Mouse (Mus musculus) megakaryocyte-erythroid progenitor cell, adult 5-6 weeks (primary cell): ENCODE results near the gene Gm42742. TPM values are rescaled to one million over a fixed set of nuclear protein-coding genes. Genes with fewer than 3 reads are reported as not detected.

ENCODE experiments used
- ATAC-seq: replicated peaks from 2 replicates; pipeline ENCODE4 v1.8.0; 2016; ENCODE audit warnings: mild to moderate bottlenecking, inconsistent platforms; ENCODE audit not compliant: severe bottlenecking, poor library complexity, low FRiP score, low TSS enrichment
- total RNA-seq, 2 experiments: library from RNA; stranded (forward) in 1 of 2; stranded (reverse) in 1 of 2; fragments of 200-1000, 215-1000 nt in 1 of 2; fragments of >200 nt in 1 of 2; fragmentation: Nextera tagmentation in 1 of 2; gene quantifications; 2 replicates each; pipeline ENCODE4 v1.2.3; 2014 to 2017

Gene Gm42742
- total RNA-seq, 2 experiments from 2014 or later, result 3.3 TPM; not detected in 1

DNA sequence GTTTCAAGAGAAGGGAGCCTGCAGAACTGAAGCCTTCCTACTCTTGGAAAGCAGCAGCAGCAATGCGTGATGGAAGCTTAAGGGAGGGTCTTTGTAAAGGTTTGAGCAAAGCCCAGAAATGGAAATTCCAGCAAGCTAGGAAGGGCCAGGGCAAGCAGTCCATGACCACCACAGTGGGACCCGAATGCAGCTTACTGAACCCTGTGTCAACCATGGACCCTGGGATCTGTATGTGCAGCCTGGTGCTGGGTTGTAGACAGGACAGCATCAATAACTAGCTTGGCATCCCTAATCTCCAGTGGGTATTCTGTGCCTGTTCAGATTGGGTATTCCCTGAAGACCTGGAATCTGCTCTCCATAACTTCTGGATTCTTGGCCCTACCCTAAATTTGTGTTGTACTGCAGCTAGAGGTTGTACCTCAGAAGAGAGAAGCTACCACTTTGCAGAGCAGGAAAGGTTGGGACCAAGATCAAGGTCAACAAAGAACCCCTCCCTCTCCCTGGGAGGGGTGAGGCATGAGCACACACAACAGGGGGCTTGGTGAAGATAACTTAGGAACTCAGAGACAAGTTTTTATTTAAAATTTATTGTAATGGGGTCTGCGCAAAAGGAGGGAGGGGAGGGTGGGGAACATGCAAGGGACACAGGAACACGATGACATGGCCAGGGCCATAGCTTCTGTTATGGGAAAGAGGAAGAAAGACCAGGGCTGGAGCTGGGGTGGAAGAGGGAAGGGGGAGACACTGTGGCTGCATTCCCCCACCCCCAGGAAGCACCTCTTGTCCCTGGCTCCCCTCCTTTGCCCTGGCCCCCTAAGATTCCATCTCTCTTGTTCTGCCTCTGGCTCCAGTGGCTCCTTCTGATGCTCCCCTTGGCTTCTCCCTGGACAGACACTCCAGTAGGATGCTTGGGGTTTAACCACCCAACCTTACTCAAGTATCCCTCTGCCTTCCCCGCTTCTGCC, 948 bp upstream of the Gm42742 start:
- no peak for ATAC-seq

DNA sequence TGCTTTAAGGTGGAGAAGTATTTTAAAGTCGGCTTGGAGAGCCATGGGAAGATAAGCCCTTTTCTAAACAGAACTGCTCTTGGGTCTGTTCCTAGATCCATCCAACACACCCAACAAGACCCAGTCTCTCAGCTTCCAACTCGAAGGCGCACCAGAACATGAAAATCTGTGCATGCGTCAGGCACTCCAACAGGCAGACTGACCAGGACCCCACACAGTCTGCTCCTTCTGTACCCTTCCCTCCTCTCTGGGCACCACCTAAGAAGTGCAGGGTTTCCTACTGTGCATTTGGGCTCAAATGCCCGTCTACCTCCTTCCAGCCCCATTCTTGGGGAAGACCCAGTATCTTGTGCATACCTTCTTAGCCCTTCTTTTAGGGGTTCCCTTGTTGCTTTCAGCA, 406 bp downstream of the Gm42742 start:
- ATAC-seq, result no peak

DNA sequence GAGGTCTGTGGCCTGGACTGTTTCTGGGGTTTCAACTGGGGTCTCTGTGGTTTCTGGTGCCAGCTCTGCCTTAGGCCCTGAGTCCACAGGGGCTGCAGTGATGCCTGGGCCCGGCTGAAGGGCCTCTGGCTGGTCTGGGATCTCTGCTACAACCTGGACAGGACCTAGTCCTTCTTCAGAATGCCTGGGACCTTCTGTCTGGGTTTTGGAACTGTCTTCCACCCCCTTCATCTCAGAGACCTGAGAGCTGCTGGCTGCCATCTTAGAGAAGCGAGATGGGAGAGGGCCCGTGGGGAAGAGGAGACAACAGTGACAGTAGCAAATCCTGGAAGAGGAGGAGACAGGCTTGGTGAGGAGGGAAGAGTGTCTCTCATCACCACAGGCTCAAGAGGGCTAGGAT, 866 bp downstream of the Gm42742 start:
- ATAC-seq, result no peak

DNA sequence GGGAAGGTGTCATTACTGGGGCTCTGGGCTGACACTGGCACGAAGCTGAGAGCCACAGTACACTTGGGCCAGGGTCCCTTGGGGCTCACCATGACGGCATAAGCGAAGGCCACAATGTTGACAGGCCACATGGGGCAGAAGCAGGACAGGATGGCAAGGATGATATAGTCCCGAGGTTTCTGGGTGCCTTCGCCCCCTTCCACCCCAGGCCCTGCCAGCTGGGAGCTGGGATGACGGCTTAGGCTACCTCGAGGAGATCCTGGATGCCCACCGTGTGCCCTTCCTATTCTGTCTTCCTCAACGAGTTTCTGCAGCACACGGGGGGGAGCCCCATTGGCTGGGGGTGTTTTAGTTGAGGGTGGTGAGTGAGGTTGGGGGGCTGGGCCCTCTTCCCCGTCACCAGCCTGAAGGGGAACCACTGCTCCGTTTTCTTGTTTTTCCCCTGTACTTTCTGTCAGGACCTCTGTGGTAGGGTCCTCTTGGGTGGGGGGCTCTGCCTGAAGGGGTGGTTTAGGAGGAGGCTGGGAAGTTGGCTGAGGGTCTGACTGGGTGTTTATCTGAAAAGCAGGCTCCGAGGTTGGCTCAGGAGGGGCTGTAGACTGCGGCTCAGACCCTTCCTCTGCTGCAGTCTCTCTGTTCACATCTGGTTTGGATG, 1.5 kb downstream of the Gm42742 start:
- ATAC-seq, result no peak

DNA sequence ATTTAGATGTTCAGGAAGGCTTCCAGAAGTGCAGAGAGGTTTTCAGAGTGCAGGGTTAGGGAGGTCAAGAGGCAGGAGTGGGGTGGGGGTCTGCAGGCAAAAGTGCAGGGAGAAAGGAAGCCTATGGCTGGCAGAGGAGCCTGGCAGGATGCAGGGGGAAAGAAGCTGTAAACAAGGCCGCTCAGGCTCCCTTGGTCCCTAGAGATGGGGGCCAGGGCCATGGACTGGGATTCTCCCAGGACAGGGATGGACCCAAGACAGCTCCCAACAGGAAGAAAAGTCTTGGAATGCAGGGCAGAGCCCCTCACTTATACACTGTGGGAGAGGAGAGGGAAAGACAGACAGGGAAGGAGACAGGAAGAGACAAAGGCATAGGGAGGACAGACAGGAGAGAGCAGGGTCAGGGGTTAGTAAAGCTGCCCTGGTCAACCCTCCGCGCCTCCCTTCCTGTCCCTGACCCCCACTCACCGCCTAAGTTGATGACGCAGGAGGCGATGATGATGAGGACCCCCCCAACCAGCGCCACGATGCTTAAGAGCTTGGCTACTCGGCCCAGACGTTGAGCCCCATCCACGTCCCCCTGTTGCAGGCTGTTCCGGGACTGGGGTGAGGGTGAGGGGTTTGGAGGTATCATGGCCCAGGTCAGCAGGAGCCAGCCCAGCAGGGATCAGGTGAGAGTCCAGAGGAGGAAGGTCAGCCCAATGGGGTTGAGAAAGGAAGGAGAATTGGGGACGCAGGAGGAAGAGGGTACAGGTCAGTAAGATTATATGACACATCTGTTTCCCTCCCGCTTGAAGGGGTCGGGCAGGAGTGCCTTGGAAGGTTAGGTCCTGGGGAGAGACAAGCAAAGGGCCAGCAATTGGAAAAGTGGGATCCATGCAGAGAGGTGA, 2.2 kb downstream of the Gm42742 start:
- no peak for ATAC-seq

DNA sequence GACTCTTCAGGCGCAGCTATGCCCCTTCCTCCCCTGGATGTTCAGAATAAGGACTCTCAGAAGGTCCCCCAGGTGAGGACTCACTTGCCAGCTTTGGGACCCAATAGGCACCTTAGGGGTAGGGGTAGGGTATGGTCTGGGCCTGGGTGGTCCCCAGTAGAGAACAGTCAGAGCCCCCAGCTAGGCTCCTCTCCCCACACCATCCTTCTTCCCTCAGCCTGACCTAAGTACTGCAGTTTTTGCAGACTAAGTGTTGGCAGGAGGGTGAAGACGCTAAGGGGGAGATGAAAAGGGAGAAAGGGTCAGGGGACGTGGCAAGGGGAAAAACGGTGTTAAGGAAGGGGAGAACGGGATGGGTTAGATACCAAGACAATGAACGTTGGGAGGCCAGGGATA, 2.9 kb downstream of the Gm42742 start:
- ATAC-seq, result no peak

DNA sequence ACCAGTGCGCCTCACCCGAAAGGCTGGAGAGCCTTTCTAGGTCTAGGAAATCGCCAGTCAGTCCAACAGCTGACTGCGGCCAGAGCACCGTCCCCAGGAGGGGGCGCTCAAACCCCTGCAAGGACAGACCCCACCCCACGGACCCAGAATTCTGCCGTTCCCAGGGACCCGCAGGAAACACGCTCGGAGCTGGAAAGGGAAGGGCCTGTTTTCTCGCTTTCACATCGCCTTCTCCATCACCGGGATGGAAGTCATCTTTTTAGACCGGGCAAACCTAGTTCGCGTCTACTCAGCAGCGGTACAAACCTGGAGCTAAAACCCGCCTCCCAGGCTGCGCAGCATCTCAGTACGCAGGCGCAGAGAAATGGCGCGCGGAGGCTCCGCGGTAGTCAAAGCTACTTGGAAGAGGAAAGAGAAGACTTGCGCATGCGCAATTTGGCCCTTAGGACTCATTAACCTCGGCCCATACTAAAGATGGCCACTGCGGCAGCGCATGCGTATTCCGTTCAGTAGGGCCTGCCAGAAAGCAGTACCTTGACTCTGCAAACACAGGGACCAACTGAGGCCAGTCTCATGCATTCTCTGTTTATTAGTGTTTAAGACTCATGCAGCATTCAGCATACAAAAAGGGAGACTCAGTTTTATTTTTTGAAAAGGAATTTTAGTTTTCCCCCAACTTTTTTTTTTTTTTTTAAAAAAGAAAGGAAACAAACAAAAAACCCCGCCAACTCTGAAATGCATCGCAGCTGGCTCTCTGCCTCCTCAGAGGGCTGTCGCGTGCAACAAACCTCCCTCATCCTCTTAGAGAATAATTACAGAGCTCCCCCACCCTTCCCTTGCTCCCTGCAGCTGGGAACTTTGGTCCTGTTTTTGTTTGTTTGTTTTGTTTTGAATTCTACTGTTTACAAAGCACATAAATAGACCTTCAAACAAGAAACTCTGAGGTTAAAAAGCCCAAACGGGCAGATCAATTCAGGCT, 3.6 kb downstream of the Gm42742 start, which contains the start of gene Pagr1a:
Gene Pagr1a, minus strand, starts transcription at position 382 of the 979 bp plus-strand sequence.
- peak; percentile 60 for ATAC-seq

DNA sequence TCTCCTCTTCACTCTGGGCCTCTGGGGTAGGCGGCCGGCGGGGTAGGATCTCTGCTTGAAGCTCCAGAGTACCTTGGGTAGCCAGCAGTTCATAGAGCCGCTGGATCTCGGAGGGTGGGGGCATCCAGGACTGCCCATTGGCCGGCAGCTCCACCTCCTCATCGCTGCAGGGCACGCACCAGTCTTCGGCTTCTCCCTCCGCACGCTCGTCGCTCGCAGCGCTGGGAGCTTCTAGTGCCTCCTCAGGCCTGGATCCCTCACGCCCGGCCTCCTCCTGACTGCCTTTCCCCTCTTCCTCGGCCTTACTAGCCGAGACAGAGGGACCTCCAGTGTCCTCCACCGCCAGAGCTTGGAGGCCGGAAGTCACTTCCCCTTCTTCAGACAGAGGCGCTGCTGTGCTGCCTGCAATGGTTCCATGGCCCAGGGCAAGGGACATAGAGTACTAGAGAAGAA, 4.4 kb downstream of the Gm42742 start:
- peak; percentile 36 for ATAC-seq

DNA sequence TGATC, 4.6 kb downstream of the Gm42742 start, which contains the start of gene Pagr1b:
Gene Pagr1b, minus strand, starts transcription at position 4 of the 5 bp plus-strand sequence.
- ATAC-seq, result no peak

DNA sequence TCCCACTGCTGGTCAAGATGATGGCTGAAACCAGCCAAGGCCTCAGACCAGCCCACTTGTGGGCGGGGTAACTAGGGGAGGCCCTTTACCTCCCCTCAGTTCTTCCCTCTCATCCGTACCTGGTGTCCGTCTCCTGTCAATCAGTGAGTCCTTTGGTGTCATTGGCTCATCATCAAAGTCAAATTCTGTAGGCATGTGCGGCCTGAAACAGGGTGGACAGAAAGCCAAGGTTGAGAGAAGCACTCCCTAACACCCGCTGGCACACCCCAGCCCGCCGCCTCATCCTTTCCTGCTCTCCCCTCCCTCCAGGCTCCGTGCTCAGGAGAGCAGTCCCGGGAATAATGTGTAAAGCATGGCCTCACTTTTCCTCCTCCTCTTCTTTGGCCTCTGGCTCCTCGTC, 4.8 kb downstream of the Gm42742 start:
- ATAC-seq, result 0 out of 2 replicates have a peak, but pooled peaks have one; percentile 2

DNA sequence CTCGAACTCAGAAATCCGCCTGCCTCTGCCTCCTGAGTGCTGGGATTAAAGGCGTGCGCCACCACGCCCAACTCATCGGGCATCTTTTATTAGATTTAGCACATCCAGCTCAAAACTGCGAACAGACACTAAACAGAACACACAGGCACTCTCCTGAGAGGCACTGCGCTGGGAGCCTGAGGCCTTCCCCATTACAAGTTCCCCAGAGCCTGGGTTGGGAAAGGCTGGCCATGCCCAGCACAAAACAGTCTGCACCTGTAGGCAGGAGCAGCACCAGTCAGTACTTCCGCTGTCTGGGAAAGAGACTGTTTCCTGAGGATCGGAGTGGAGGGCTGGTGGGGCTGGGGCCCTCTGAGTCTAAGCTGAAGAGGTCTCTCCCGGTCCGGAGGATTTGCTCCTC, 5.9 kb downstream of the Gm42742 start:
- no peak for ATAC-seq

DNA sequence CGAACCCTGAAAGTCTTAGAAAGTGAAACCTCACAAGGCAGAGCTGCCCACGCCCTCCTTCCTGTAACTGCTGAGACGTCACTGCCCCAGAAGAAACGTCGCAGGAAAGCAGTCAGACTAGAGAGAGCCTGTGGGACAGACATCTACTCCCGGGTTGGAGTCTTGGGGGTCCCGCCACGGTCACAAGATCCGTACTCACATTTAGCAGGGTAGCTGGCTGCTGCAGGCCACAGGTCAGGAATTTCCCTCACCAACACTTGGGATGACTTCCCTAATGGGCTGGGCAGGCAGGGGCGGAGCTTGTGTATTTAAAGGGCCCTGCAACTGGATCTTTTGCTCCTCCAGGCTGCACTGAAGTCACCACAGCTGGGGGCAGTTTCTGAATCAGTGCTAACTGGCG, 6.6 kb downstream of the Gm42742 start, which contains the start of gene Mvp:
Gene Mvp, minus strand, starts transcription at position 302 of the 400 bp plus-strand sequence.
- ATAC-seq, result peak; percentile 30; the same call in 1 of the 2 replicates

DNA sequence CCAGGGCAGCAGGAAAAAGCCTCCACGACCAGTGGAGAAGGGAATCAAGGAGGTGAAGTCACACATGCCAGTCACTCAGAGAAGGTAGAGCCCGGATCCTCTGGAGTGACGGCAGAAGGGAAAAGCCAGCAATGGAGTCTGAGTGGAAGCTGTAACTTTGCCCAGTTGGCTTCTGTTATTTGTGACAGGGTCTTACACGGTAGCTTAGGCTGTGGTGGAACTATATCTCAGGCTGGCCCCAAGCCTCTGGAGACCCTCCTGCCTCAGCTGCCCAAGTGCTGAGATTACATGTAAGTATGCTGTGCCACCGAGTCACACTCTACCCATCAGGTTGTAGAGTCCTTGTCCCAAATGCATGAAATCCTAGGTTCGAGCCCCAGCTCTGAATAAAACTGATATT, 7.5 kb downstream of the Gm42742 start:
- ATAC-seq, result no peak

DNA sequence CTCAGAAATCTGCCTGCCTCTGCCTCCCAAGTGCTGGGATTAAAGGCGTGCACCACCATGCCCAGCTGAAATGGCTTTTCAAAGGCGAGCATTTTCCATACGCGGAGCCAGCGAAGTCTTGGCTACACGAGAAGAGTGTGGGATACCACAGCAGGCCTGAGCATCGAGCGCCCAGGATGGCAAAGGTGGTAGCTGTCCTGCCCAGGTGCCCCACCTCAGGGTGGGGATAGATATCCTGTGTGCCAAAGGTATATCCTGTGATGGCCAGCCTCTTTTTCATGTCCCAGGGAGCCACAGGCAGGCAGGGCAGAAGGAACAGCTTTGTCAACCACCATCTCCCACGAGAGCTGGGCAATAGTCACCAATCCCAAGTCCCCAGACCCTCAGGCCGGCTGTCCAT, 8.1 kb downstream of the Gm42742 start:
- ATAC-seq, result no peak

DNA sequence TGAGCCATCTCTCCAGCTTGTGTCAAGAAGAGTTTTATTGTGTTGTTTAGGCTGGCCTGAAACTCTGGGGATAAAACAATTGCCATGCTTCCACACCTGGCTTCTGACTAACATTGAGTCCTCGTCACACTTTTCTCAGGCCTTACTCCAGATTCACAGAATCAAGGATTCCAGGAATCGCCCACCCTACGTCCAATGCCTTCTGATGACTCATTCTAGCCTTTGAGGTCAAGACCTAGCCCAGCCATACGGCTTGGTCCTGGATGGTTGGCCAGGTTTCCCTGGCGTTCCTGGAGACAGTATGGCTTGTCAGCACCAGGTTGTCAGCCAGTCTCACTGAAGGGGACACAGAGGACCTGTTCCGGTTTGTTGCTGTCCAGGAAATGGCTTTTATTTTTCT, 8.5 kb downstream of the Gm42742 start:
- no peak for ATAC-seq

DNA sequence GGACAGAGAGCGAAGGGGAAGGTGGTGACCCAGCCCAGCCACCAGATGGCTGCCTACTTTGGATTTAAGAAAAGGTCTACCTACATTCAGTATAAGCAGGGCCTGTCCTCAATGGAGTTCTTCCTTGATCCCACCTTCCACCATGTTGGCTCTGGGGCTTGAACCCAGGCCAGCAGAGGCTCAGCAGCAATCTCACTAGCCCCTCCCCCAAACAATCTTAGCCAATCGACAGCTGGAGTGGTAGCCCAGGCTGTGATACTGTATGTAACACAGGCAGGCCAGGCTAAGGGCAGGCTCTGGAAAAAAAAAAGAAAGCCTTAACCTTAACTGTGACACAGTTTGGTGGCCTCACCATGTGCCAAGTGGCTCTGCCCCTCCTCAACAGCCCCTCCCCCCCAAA, 9.2 kb downstream of the Gm42742 start:
- ATAC-seq, result no peak

DNA sequence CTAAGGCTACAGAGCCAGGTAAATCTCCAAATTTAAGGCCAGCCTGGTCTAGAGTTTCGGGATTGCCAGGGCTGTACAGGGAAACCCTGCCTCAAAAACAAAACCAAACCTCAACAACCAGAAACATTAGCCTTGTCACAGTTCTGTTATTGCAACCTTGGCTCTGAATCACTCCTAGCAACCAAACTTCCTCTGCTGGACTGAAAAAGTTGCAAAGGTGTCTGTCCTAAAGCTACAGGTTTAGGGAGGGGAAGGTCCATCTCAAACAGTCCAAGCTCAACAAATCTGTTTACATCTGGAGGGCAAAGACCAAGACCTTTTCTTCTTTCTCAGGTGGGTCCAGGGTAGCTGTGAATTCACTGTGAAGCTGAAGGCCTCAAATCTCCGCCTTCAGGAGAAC, 9.8 kb downstream of the Gm42742 start:
- no peak for ATAC-seq

DNA sequence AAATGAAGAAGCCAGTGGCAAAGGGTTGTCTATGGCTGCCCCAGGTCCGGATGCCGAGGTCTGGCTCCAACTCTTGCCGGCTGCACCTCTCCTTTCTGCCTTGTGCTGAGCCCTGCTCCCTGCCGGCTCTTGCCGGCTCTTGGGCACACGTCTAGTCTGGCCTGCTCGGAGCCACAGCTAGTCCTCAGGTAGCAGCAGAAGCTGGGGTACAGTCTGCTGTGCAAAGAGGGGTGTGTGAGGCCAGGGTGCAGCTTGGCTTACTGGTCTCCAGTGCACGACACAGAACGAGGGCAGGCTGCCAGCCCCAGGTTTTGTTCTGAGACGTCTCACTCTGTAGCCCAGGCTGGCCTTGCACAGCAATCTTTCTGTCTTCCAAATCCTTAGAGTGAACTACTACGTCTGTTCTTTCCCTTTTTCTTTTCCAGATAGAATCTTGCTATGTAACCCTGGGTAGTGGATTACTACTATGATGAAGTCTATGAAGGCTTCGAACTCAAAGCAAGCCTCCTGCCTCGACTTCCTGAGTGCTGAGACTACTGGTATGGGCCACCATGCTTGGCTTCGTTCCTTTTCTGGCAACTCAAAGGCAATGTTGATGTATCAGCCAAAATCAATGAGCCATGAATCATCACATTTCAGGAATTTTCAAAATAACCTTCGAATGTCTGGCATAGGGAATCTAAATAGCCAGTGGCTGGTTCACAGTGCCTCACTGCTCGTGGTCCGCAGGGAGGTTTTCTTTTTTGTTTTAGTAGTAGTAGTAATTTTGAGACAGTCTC, 11.4 kb downstream of the Gm42742 start:
- ATAC-seq, result no peak
